Comparison of ENCODE assay signal across 22 mouse cellular contexts in the genomic region with DNA sequence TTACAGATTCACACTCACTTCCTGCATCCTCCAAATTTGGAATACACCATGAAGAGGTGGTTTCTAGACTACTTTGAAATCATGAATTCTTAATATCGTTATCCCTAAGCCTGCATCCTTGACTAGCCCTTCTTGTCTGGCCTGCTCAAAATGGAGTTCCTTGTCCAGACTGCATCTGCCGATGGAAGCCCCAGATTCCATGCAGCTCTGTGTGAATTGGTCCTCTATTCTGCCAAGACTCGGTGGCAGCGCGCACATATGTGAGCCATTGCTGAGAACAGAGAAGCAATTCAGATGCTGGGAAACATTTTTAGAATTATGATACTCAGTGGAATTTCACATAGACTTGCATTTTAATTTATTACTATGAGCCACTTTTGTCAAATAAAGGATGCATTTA.
A peak's percentile ranks its signal among the peaks of the same experiment; 100 is the strongest.
DNase-seq lines count a peak whose midpoint lies in the region; ATAC-seq lines count a peak whose summit lies in the region.
"Had no signal": no experiment of that assay in that cellular context is flagged by ENCODE, and none has a peak within 500 bp of the region (broad histone marks: within the 10 kb centered on the region; RNA-seq: fewer than 3 reads in every experiment).

No protein-coding gene starts in this region.

- no peaks in the 10 kb centered on the region for H3K27me3 ChIP-seq in forebrain, embryonic 13.5 days
- H3K27me3 ChIP-seq: hindbrain, embryonic 15.5 days; kidney, embryonic 15.5 days; liver, embryonic 15.5 days; stomach, embryonic 15.5 days had no signal

- no peaks in the 10 kb centered on the region for H3K4me1 ChIP-seq in forebrain, embryonic 13.5 days
- H3K4me1 ChIP-seq: hindbrain, embryonic 15.5 days; kidney, embryonic 15.5 days; liver, embryonic 15.5 days; stomach, embryonic 15.5 days had no signal

- H3K9me3 ChIP-seq in forebrain, embryonic 13.5 days (replicated peaks): no peaks in the 10 kb centered on the region
- H3K9me3 ChIP-seq: G1E; hindbrain, embryonic 15.5 days; kidney, embryonic 15.5 days; liver, embryonic 15.5 days; stomach, embryonic 15.5 days had no signal

- H3K9ac ChIP-seq in forebrain, embryonic 13.5 days: no peak overlapping the region
- H3K9ac ChIP-seq: hindbrain, embryonic 15.5 days; kidney, embryonic 15.5 days; liver, embryonic 15.5 days; stomach, embryonic 15.5 days had no signal

- no peak overlapping the region for H3K27ac ChIP-seq in forebrain, embryonic 13.5 days
- H3K27ac ChIP-seq: hindbrain, embryonic 15.5 days; kidney, embryonic 15.5 days; liver, embryonic 15.5 days; macrophage; stomach, embryonic 15.5 days had no signal

- intact Hi-C loops in left cerebral cortex, postnatal 10 days (cut with DNase I): loop anchor here (10.0 kb wide), 1 partner anchor 334 kb away; no protein-coding TSS in a partner anchor

- no peaks in the 10 kb centered on the region for H3K36me3 ChIP-seq in forebrain, embryonic 13.5 days (ENCODE audit: poor library complexity, severe bottlenecking)
- H3K36me3 ChIP-seq: G1E; hindbrain, embryonic 15.5 days; kidney, embryonic 15.5 days; liver, embryonic 15.5 days; stomach, embryonic 15.5 days had no signal

- no peak for DNase-seq in frontal cortex, postnatal 25 days (ENCODE audit: low spot score in 2 of 2)
- peak; percentile 28 to 56 for DNase-seq in left cerebral cortex, postnatal 10 days (ENCODE audit: extremely low spot score in 1 of 2, low spot score in 2 of 2)
- DNase-seq in left cerebral cortex, adult 11 months (ENCODE audit: low spot score): no peak
- DNase-seq in frontal cortex, postnatal 10 days (ENCODE audit: low spot score in 2 of 2): peak; percentile 8 to 15
- peak; percentile 59 to 79 for DNase-seq in right cerebral cortex, postnatal 10 days (ENCODE audit: low spot score in 2 of 2)
- no peak for DNase-seq in adrenal gland, postnatal 25 days
- DNase-seq: adrenal gland, postnatal 14 days; cerebellum, adult 11-12 months; cerebellum, postnatal 14 days; heart, adult 18-20 months; heart, postnatal 36 days; thymus, adult 2 months had no signal

- peak; percentile 80 for ATAC-seq in frontal cortex, adult (ENCODE audit: low TSS enrichment)
- no peak for ATAC-seq in forebrain, embryonic 13.5 days
- ATAC-seq: intestine, postnatal 0 days had no signal

- 80% methylated on average over 5 of the region's 5 CpGs for WGBS in forebrain, embryonic 13.5 days

- no peak overlapping the region for H3K4me2 ChIP-seq in forebrain, embryonic 13.5 days
- H3K4me2 ChIP-seq: hindbrain, embryonic 15.5 days; kidney, embryonic 15.5 days; liver, embryonic 15.5 days; midbrain, embryonic 11.5 days; stomach, embryonic 15.5 days had no signal

- H3K4me3 ChIP-seq in forebrain, embryonic 13.5 days: no peak overlapping the region
- H3K4me3 ChIP-seq: hindbrain, embryonic 15.5 days; kidney, embryonic 15.5 days; liver, embryonic 15.5 days; stomach, embryonic 15.5 days had no signal

Comparison
In these comparisons a context has a peak if more than half of its experiments do, and no peak if none do; other contexts are left out.
1. DNase-seq: peak in left cerebral cortex, postnatal 10 days (2 of 2), frontal cortex, postnatal 10 days (2 of 2) and right cerebral cortex, postnatal 10 days (2 of 2); none in frontal cortex, postnatal 25 days (0 of 2), left cerebral cortex, adult 11 months (single experiment) and adrenal gland, postnatal 25 days (single experiment).